Mouse (Mus musculus): Measurements from ENCODE around the gene Dock8. TPM values are rescaled to one million over a fixed set of nuclear protein-coding genes. Genes with fewer than 3 reads are reported as not detected.

The Dock8 gene
- total and polyA plus RNA-seq, 2 experiments from 2014 or later, result 0.29 to 0.69 TPM

- 73% methylated on average over 4 of the region's 4 CpGs for WGBS
- Histone ChIP-seq H3K27ac (ENCODE audit: low read depth, low read length) (no peak overlapping the region), H3K36me3 (ENCODE audit: insufficient read depth) (no peaks in the 10 kb centered on the region), H3K9me3 (ENCODE audit: low read length) (no peaks in the 10 kb centered on the region), H3K4me1 (ENCODE audit: insufficient read depth) (no peaks in the 10 kb centered on the region), H3K4me2 (ENCODE audit: low read depth) (no peak overlapping the region), H3K4me3 (ENCODE audit: low read depth, low read length) (no peak overlapping the region), H3K27me3 (ENCODE audit: insufficient read depth, low read length) (no peaks in the 10 kb centered on the region), H3K9ac (no peak overlapping the region)
- no peak for ATAC-seq
- no peak for TF ChIP-seq CTCF (IDR thresholded peaks at IDR 0.05; ENCODE audit: low read depth)
- DNase-seq, result no peak
Measured at GRCm38 (mm10) chr19:25096986-25097385, 97.7 kb downstream of the Dock8 start.

- H3K27ac ChIP-seq (ENCODE audit: low read depth, low read length), result no peak overlapping the region
- 51% methylated on average over 7 of the region's 7 CpGs for WGBS
- no peak overlapping the region for H3K4me3 ChIP-seq (ENCODE audit: low read depth, low read length)
- no peak overlapping the region for H3K9ac ChIP-seq
- no peaks in the 10 kb centered on the region for H3K4me1 ChIP-seq (ENCODE audit: insufficient read depth)
- no peak overlapping the region for H3K4me2 ChIP-seq (ENCODE audit: low read depth)
- H3K36me3 ChIP-seq (ENCODE audit: insufficient read depth), result no peaks in the 10 kb centered on the region
- ATAC-seq (no peak), DNase-seq (no peak)
- H3K27me3 ChIP-seq (ENCODE audit: insufficient read depth, low read length), result no peaks in the 10 kb centered on the region
- no peak for TF ChIP-seq CTCF (IDR thresholded peaks at IDR 0.05; ENCODE audit: low read depth)
- no peaks in the 10 kb centered on the region for H3K9me3 ChIP-seq (ENCODE audit: low read length)
Measured at GRCm38 (mm10) chr19:25097506-25097905, 98.2 kb downstream of the Dock8 start.

GRCm38 (mm10) chr19:25097951-25098350 lies 98.6 kb downstream of the Dock8 start:
- ATAC-seq (no peak), DNase-seq (no peak)
- H3K27me3 ChIP-seq (ENCODE audit: insufficient read depth, low read length), result no peaks in the 10 kb centered on the region
- no peaks in the 10 kb centered on the region for H3K36me3 ChIP-seq (ENCODE audit: insufficient read depth)
- no peaks in the 10 kb centered on the region for H3K4me1 ChIP-seq (ENCODE audit: insufficient read depth)
- no peaks in the 10 kb centered on the region for H3K9me3 ChIP-seq (ENCODE audit: low read length)
- no peak overlapping the region for H3K9ac ChIP-seq
- H3K4me3 ChIP-seq (ENCODE audit: low read depth, low read length), result no peak overlapping the region
- H3K4me2 ChIP-seq (ENCODE audit: low read depth), result no peak overlapping the region
- TF ChIP-seq CTCF (IDR thresholded peaks at IDR 0.05; ENCODE audit: low read depth), result no peak
- WGBS, result 81% methylated on average over 3 of the region's 3 CpGs
- H3K27ac ChIP-seq (ENCODE audit: low read depth, low read length), result no peak overlapping the region

- H3K4me3 ChIP-seq (ENCODE audit: low read depth, low read length), result no peak overlapping the region
- DNase-seq, result no peak
- H3K27ac ChIP-seq (ENCODE audit: low read depth, low read length), result no peak overlapping the region
- H3K27me3 ChIP-seq (ENCODE audit: insufficient read depth, low read length), result no peaks in the 10 kb centered on the region
- no peak for TF ChIP-seq CTCF (IDR thresholded peaks at IDR 0.05; ENCODE audit: low read depth)
- no peak overlapping the region for H3K4me2 ChIP-seq (ENCODE audit: low read depth)
- H3K36me3 ChIP-seq (ENCODE audit: insufficient read depth), result no peaks in the 10 kb centered on the region
- H3K9ac ChIP-seq, result no peak overlapping the region
- no peaks in the 10 kb centered on the region for H3K4me1 ChIP-seq (ENCODE audit: insufficient read depth)
- 92% methylated on average over 4 of the region's 4 CpGs for WGBS
- H3K9me3 ChIP-seq (ENCODE audit: low read length), result no peaks in the 10 kb centered on the region
- ATAC-seq, result no peak
Measured at GRCm38 (mm10) chr19:25098941-25099340, 99.6 kb downstream of the Dock8 start.

GRCm38 (mm10) chr19:25105682-25106081 lies 106.3 kb downstream of the Dock8 start:
- DNase-seq, result no peak
- Histone ChIP-seq H3K4me1 (ENCODE audit: insufficient read depth) (no peaks in the 10 kb centered on the region), H3K27me3 (ENCODE audit: insufficient read depth, low read length) (no peaks in the 10 kb centered on the region), H3K4me2 (ENCODE audit: low read depth) (no peak overlapping the region), H3K27ac (ENCODE audit: low read depth, low read length) (no peak overlapping the region), H3K36me3 (ENCODE audit: insufficient read depth) (no peaks in the 10 kb centered on the region), H3K4me3 (ENCODE audit: low read depth, low read length) (no peak overlapping the region), H3K9ac (no peak overlapping the region), H3K9me3 (ENCODE audit: low read length) (no peaks in the 10 kb centered on the region)
- WGBS, result 18% methylated on average over 9 of the region's 9 CpGs
- no peak for TF ChIP-seq CTCF (IDR thresholded peaks at IDR 0.05; ENCODE audit: low read depth)
- ATAC-seq, result no peak

GRCm38 (mm10) chr19:25106315-25106714 lies 107.0 kb downstream of the Dock8 start:
- H3K36me3 ChIP-seq (ENCODE audit: insufficient read depth), result no peaks in the 10 kb centered on the region
- ATAC-seq, result no peak
- no peak overlapping the region for H3K9ac ChIP-seq
- H3K4me3 ChIP-seq (ENCODE audit: low read depth, low read length), result no peak overlapping the region
- H3K27me3 ChIP-seq (ENCODE audit: insufficient read depth, low read length), result no peaks in the 10 kb centered on the region
- no peak overlapping the region for H3K27ac ChIP-seq (ENCODE audit: low read depth, low read length)
- TF ChIP-seq CTCF (IDR thresholded peaks at IDR 0.05; ENCODE audit: low read depth), result no peak
- no peaks in the 10 kb centered on the region for H3K9me3 ChIP-seq (ENCODE audit: low read length)
- no peak for DNase-seq
- 76% methylated on average over 8 of the region's 8 CpGs for WGBS
- no peak overlapping the region for H3K4me2 ChIP-seq (ENCODE audit: low read depth)
- H3K4me1 ChIP-seq (ENCODE audit: insufficient read depth), result no peaks in the 10 kb centered on the region

- Histone ChIP-seq H3K27me3 (ENCODE audit: insufficient read depth, low read length) (no peaks in the 10 kb centered on the region), H3K4me1 (ENCODE audit: insufficient read depth) (no peaks in the 10 kb centered on the region), H3K4me2 (ENCODE audit: low read depth) (peak overlapping the region; percentile 21; the same call in 1 of the 2 replicates), H3K27ac (ENCODE audit: low read depth, low read length) (no peak overlapping the region), H3K9ac (no peak overlapping the region), H3K9me3 (ENCODE audit: low read length) (no peaks in the 10 kb centered on the region), H3K36me3 (ENCODE audit: insufficient read depth) (no peaks in the 10 kb centered on the region), H3K4me3 (ENCODE audit: low read depth, low read length) (no peak overlapping the region)
- ATAC-seq (no peak), DNase-seq (peak; percentile 63)
- peak; percentile 71 for TF ChIP-seq CTCF (IDR thresholded peaks at IDR 0.05; ENCODE audit: low read depth)
- WGBS, result 20% methylated on average over 4 of the region's 4 CpGs
Measured at GRCm38 (mm10) chr19:25107417-25107816, 108.1 kb downstream of the Dock8 start.
